Mouse (Mus musculus) embryonic fibroblast, embryonic 13.5 days (primary cell): ENCODE results near the gene Snip1.

Experiments used
- CTCF ChIP-seq: IDR thresholded peaks from 2 replicates; pipeline ENCODE4 v1.5.1; 2011; ENCODE audit warnings: mild to moderate bottlenecking, control low read depth, low read length, moderate library complexity, borderline replicate concordance; ENCODE audit not compliant: insufficient read depth
- POLR2A ChIP-seq: IDR thresholded peaks from 2 replicates; pipeline ENCODE4 v1.6.1; 2011; ENCODE audit warnings: low read depth, mild to moderate bottlenecking, control low read depth, low read length, moderate library complexity

- no peak for TF ChIP-seq CTCF
- TF ChIP-seq POLR2A = peak; percentile 56
Observed at GRCm38 (mm10) chr4:125116090-125116861, 49.8 kb downstream of the Snip1 start.
